Mouse (Mus musculus) midbrain, embryonic 16.5 days (tissue): ENCODE data around the gene Ppp2r5d. TPM values are rescaled to one million over a fixed set of nuclear protein-coding genes. Genes with fewer than 3 reads are reported as not detected.

ENCODE experiments used
- ATAC-seq: fragments of 200-750 bp; cut with Nextera tagmentation; 2 replicates; pipeline ENCODE4 v1.8.0; 2017; ENCODE audit warnings: moderate TSS enrichment
- H3K27ac ChIP-seq: fragments of 300-500 bp; sonication (generic); 2 replicates; pipeline ENCODE4 v1.5.1; 2014; ENCODE audit warnings: mild to moderate bottlenecking, low read length, mixed read lengths
- H3K27me3 ChIP-seq: fragments of 300-500 bp; sonication (generic); 2 replicates; pipeline ENCODE4 v1.6.1; 2014; ENCODE audit warnings: low read depth, low read length, mixed read lengths; ENCODE audit not compliant: control insufficient read depth, insufficient read depth
- H3K36me3 ChIP-seq: fragments of 300-500 bp; sonication (generic); 2 replicates; pipeline ENCODE4 v1.6.1; 2014; ENCODE audit warnings: mild to moderate bottlenecking, low read length, moderate library complexity, mixed read lengths; ENCODE audit not compliant: control insufficient read depth, insufficient read depth
- H3K4me1 ChIP-seq: fragments of 300-500 bp; sonication (generic); 2 replicates; pipeline ENCODE4 v1.6.1; 2014; ENCODE audit warnings: mild to moderate bottlenecking, low read length, mixed read lengths; ENCODE audit not compliant: control insufficient read depth, insufficient read depth
- H3K4me2 ChIP-seq: fragments of 300-500 bp; sonication (generic); 2 replicates; pipeline ENCODE4 v1.6.1; 2014; ENCODE audit warnings: mild to moderate bottlenecking, low read length, mixed read lengths
- H3K4me3 ChIP-seq: fragments of 300-500 bp; sonication (generic); 2 replicates; pipeline ENCODE4 v1.5.1; 2014; ENCODE audit warnings: low read depth, mild to moderate bottlenecking, low read length, moderate library complexity, mixed read lengths
- H3K9ac ChIP-seq: fragments of 300-500 bp; sonication (generic); 2 replicates; pipeline ENCODE4 v1.6.1; 2014; ENCODE audit warnings: low read depth, low read length, mixed read lengths
- H3K9me3 ChIP-seq: fragments of 300-500 bp; sonication (generic); replicated peaks from 2 replicates; pipeline ENCODE4 v1.6.1; 2014; ENCODE audit warnings: mild to moderate bottlenecking, low read length, mixed read lengths; ENCODE audit not compliant: control insufficient read depth, poor library complexity, severe bottlenecking
- WGBS: fragments of 180-500 bp; shearing (Covaris S2); extraction: QIAGEN DNeasy Blood & Tissue Kit; methylation state at CpG from one replicate; pipeline ENCODE4 v1.1.7; 2014; 5-methylcytosine and 5-hydroxymethylcytosine counted together
- polyA plus RNA-seq: library from polyadenylated mRNA; unstranded; fragments of >200 nt; fragmentation: Nextera tagmentation; extraction: Ambion mirVana; gene quantifications from 2 replicates; pipeline ENCODE4 v1.2.1, GENCODE M21; 2015

Ppp2r5d gene
- polyA plus RNA-seq, 1 experiment from 2014 or later = 102 TPM

DNA sequence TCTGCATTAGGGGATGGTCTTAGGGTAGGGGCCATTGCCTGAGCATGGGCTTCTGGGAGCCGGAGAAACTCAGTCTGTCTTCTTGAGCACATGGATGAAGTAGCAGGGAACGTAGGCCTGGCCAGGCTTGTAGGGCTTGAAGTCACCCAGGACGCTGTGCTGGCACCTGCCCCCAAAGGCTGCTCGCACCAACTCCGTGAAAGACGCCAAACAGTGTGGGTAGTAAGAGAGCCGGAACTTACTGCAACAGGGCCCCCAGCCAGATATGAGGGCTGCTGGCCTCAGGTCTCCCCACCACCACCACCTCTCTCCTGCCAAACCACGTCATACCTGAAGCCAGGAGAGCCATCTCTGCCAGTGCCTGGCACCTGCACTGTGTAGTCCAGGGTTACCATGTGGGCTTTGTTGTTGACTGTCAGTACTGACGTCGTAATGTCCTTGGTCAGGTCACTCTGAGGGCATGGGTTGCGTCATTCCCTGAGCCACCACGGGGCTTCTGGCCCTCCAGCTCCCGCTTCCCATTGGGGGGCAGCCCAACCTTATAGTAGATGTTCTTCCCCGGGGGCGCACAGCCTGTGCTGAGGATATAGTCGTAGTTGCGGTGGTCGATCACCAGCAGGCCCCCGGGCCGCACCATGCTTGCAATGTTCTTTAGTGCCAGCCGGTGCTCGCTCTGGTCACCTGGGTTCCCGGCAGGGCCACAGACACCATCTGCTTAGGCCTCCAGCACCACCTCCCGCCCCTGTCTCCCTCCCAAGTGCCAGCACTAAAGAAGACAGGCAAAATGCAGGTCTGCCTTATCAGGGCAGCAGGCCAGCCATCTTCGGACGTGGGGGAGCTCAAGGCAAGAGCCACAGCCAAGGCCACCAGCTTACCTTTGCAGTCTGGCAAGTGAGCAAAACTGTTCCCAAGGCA, 21.1 kb upstream of the Ppp2r5d start:
- peaks cover 4% of the 10 kb centered on the region; the same call in 1 of the 2 replicates for H3K36me3 ChIP-seq
- WGBS = 94% methylated on average over 26 of the region's 26 CpGs

DNA sequence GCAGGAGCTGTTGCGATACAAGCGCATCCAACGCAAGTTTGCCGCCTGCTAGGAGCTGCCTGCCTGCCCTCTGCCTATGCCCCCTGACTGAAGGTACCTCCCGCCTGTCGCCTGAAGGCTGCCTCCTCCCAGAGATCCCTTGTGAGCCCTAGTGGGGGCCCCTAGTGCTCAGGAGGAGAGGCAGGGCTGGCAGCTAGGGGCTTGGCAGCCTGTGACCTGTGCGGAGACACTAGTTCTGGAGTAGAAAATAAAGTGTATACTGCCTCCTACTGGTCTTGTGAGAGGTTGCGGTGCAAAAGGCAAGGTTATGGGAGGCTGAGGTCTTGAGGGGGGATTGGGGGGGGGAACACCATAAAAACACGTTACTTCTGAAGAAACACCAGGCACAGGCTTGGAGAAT, 20.4 kb upstream of the Ppp2r5d start:
- H3K4me2 ChIP-seq = no peak overlapping the region
- 44% methylated on average over 9 of the region's 9 CpGs for WGBS
- no peak for ATAC-seq
- H3K27ac ChIP-seq = no peak overlapping the region
- H3K27me3 ChIP-seq = peaks cover 2% of the 10 kb centered on the region; the same call in 1 of the 2 replicates
- H3K4me1 ChIP-seq = no peaks in the 10 kb centered on the region
- H3K9ac ChIP-seq = no peak overlapping the region
- H3K9me3 ChIP-seq = no peaks in the 10 kb centered on the region
- peaks cover 6% of the 10 kb centered on the region; the same call in 1 of the 2 replicates for H3K36me3 ChIP-seq
- no peak overlapping the region for H3K4me3 ChIP-seq

More for the DNA sequence above, 21.1 kb upstream of the Ppp2r5d start:
- H3K4me3 ChIP-seq = no peak overlapping the region
- peaks cover 2% of the 10 kb centered on the region; the same call in 1 of the 2 replicates for H3K27me3 ChIP-seq
- H3K27ac ChIP-seq = no peak overlapping the region
- no peak overlapping the region for H3K4me2 ChIP-seq
- no peaks in the 10 kb centered on the region for H3K9me3 ChIP-seq
- no peaks in the 10 kb centered on the region for H3K4me1 ChIP-seq
- H3K9ac ChIP-seq = no peak overlapping the region
- ATAC-seq = no peak

DNA sequence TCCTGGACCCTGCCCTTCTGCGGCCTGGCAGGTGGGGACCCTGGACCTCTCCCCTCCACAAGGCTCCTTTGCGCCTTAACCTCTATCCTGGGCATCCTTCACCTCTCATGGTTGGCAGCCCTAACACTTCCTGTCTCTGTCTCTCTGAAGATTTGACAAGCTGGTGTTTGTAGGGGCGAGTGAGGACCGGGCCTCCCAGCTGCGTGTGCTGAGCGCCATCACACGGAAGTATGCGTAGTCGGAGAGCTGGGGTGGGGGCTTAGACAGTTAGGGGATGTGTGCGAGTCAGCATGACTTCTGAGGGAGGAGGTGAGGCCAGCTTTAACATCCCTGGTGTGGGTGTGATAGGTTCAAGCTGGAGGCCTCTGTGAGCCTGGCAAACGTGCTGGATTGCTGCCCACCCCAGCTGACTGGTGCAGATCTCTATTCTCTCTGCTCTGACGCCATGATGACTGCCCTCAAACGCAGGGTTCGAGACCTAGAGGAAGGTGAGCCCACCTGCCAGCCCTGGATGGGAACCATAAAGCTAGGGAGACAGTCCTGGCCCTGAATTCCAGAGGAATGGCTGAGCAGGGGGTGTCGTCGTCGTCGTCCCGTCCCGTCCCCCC, 19.7 kb upstream of the Ppp2r5d start:
- WGBS = 82% methylated on average over 19 of the region's 20 CpGs
- Histone ChIP-seq H3K4me2 (no peak overlapping the region), H3K9me3 (no peaks in the 10 kb centered on the region), H3K27me3 (peaks cover 2% of the 10 kb centered on the region; the same call in 1 of the 2 replicates), H3K4me3 (no peak overlapping the region), H3K9ac (no peak overlapping the region), H3K36me3 (peaks cover 6% of the 10 kb centered on the region; the same call in 1 of the 2 replicates), H3K4me1 (no peaks in the 10 kb centered on the region), H3K27ac (no peak overlapping the region)
- no peak for ATAC-seq

DNA sequence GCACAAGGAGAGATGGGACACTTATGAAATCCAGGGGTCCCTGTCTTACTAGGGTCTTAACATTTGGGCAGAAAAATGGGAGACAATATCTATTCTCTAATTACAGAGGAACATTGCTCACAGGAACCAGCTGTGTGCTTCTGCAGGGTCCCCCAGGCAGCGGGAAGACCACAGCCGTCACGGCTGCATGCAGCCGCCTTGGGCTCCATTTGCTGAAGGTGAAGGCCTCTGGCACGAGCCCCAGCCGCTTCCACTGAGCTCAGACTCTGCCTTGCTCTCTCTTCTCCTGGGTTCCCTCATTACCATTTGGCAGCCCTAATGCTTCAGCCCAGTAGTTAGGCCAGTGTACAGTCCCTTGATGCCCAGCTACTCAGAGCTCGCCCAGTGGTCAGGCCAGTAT, 16.2 kb upstream of the Ppp2r5d start:
- WGBS = 91% methylated on average over 7 of the region's 7 CpGs
- Histone ChIP-seq H3K27ac (no peak overlapping the region), H3K4me3 (no peak overlapping the region), H3K36me3 (peaks cover 15% of the 10 kb centered on the region), H3K9ac (no peak overlapping the region), H3K27me3 (no peaks in the 10 kb centered on the region), H3K4me1 (no peaks in the 10 kb centered on the region), H3K4me2 (no peak overlapping the region), H3K9me3 (no peaks in the 10 kb centered on the region)
- no peak for ATAC-seq

DNA sequence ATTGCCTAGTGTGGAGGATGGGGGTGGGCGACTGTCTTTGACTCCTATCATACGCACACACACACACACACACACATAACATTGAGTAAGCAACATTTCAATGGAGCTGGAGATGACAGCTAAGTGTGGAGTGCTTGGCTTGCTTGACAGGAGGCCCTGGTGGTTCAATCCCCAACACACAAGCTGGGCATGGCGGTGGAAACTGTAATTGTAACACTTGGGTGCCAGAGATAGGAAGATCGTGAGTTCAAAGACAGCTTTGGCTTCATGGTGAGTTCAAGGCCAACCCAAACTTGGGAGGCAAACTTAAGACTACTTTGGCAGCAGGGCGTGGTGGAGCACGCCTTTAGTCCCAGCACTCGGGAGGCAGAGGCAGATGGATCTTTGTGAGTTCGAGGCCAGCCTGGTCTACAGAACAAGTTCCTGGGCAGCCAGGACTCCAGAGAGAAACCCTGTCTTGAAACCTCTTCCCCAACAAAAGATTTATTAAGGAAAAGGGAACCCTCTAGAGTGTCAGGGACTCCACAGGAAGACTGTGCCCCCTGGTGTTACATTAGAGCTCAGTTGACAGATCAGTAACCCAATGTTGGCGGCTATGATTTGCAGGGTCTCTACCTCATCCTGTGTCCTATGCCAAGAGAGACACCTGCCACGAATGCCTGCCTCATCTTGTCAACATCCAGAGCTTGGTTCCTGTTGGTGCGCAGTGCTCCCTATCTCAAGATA, 10.0 kb upstream of the Ppp2r5d start:
- WGBS = 96% methylated on average over 11 of the region's 11 CpGs
- H3K9me3 ChIP-seq = no peaks in the 10 kb centered on the region
- no peak overlapping the region for H3K9ac ChIP-seq

DNA sequence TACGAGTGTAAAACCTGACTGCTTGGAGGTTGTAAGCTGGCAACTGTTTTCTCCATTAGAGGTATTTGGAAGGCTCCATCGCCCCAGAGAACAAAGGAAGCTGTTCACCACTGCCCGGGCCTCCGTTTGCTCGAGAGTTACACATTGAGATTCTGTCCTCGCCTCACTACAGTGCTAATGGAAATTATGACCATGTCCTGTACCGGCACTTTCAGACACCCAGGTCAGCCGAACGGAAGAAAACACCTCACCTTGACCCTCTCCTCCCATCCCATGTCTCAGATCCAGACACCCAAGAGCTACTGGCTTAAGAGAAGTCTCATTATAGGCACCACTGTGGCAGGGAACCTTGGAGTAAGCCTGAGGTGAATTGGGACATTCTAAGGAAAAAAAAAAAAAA, 8.9 kb upstream of the Ppp2r5d start:
- Histone ChIP-seq H3K36me3 (peaks cover 11% of the 10 kb centered on the region), H3K27me3 (no peaks in the 10 kb centered on the region), H3K27ac (no peak overlapping the region), H3K4me3 (no peak overlapping the region), H3K9me3 (no peaks in the 10 kb centered on the region), H3K4me1 (peaks cover 13% of the 10 kb centered on the region), H3K4me2 (no peak overlapping the region), H3K9ac (no peak overlapping the region)
- ATAC-seq = no peak
- WGBS = 91% methylated on average over 9 of the region's 9 CpGs

More for the DNA sequence above, 10.0 kb upstream of the Ppp2r5d start:
- H3K27me3 ChIP-seq = no peaks in the 10 kb centered on the region
- peaks cover 13% of the 10 kb centered on the region for H3K4me1 ChIP-seq
- no peak for ATAC-seq
- no peak overlapping the region for H3K4me3 ChIP-seq
- peaks cover 11% of the 10 kb centered on the region for H3K36me3 ChIP-seq
- no peak overlapping the region for H3K4me2 ChIP-seq
- H3K27ac ChIP-seq = no peak overlapping the region

DNA sequence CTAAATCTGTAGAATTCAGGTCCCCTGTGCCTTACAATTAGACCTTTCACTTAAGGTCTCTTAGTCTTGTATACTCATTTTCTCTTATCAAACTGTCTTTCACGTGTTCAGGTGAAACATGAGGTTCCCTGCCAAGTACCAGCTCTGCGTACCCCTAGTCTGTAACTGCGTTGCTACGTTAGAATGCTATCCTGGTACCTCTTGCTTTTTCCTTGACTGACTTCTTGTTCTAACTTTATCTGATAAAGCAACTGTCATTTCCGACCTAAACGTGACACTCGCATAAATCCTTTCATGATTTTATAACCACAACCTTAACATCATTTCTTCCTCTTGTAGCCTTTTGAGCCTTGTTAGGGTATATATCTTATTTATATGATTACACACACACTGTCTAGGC, 7.5 kb upstream of the Ppp2r5d start:
- no peak overlapping the region for H3K27ac ChIP-seq
- H3K4me2 ChIP-seq = peak overlapping the region; percentile 99
- peak overlapping the region; percentile 99 for H3K4me3 ChIP-seq
- H3K9me3 ChIP-seq = no peaks in the 10 kb centered on the region
- no peak for ATAC-seq
- H3K9ac ChIP-seq = peak overlapping the region; percentile 94
- H3K4me1 ChIP-seq = peaks cover 13% of the 10 kb centered on the region
- H3K36me3 ChIP-seq = peaks cover 11% of the 10 kb centered on the region
- H3K27me3 ChIP-seq = no peaks in the 10 kb centered on the region
- WGBS = 77% methylated on average over 7 of the region's 7 CpGs

DNA sequence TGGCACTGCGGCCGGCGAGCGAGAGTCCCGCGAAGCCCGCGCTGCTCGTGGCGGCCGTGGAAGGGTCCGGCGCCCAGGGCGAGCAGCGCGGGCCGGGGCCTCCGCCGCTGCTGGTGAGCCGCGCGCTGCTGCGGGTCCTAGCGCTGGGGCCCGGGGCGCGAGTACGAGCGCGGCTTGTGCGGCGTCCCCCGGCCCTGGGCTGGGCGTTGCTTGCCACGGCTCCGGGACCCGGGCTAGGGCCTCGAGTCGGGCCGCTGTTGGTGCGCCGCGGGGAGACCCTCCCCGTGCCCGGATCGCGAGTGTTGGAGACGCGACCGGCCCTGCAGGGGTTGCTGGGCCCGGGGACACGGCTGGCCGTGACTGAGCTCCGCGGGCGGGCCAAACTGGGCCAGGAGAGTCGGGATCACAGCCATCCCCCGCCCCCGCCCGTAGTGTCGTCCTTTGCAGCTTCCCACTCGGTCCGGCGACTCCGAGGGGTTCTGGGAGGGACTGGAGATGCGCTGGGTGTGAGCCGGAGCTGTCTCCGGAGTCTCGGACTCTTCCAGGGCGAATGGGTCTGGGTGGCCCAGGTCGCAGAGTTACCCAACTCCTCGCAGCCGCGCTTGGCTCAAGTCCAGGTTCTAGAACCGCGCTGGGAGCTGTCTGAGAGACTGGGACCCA, 6.8 kb upstream of the Ppp2r5d start:
- peak; percentile 73 for ATAC-seq
- H3K36me3 ChIP-seq = peaks cover 6% of the 10 kb centered on the region
- peak overlapping the region; percentile 99 for H3K4me3 ChIP-seq
- H3K27me3 ChIP-seq = no peaks in the 10 kb centered on the region
- H3K9ac ChIP-seq = peak overlapping the region; percentile 94
- H3K27ac ChIP-seq = peak overlapping the region; percentile 51; the same call in 1 of the 2 replicates
- 1% methylated on average over 56 of the region's 76 CpGs for WGBS
- peaks cover 13% of the 10 kb centered on the region for H3K4me1 ChIP-seq
- peak overlapping the region; percentile 99 for H3K4me2 ChIP-seq
- no peaks in the 10 kb centered on the region for H3K9me3 ChIP-seq
